Mouse (Mus musculus) cerebral cortex, adult 2 months (tissue): ENCODE data around the gene Skap1.

Source experiments
- WGBS: fragments of 180-500 bp; shearing (Covaris S2); methylation state at CpG from one replicate; pipeline ENCODE4 v1.1.7; 2018; 5-methylcytosine and 5-hydroxymethylcytosine counted together

Gene Skap1

GRCm38 (mm10) chr11:96465426-96466056, 1.1 kb downstream of the Skap1 start:
- WGBS, result 52% methylated on average over 10 of the region's 10 CpGs

GRCm38 (mm10) chr11:96466382-96466781, 2.0 kb downstream of the Skap1 start:
- 26% methylated on average over 7 of the region's 7 CpGs for WGBS

GRCm38 (mm10) chr11:96466987-96467386, 2.6 kb downstream of the Skap1 start:
- 27% methylated on average over 7 of the region's 7 CpGs for WGBS

- WGBS, result 56% methylated on average over 9 of the region's 9 CpGs
Observed at GRCm38 (mm10) chr11:96468048-96468745, 3.8 kb downstream of the Skap1 start.

- WGBS, result 90% methylated on average over 3 of the region's 3 CpGs
Observed at GRCm38 (mm10) chr11:96482711-96483110, 18.3 kb downstream of the Skap1 start.

GRCm38 (mm10) chr11:96498481-96498880, 34.1 kb downstream of the Skap1 start:
- 61% methylated on average over 8 of the region's 8 CpGs for WGBS

GRCm38 (mm10) chr11:96501042-96501441, 36.6 kb downstream of the Skap1 start:
- WGBS, result 47% methylated on average over 6 of the region's 6 CpGs

GRCm38 (mm10) chr11:96502948-96503347, 38.6 kb downstream of the Skap1 start:
- WGBS, result 71% methylated on average over 3 of the region's 3 CpGs

GRCm38 (mm10) chr11:96504509-96505119, 40.2 kb downstream of the Skap1 start:
- WGBS, result 50% methylated on average over 12 of the region's 12 CpGs

GRCm38 (mm10) chr11:96505841-96506240, 41.4 kb downstream of the Skap1 start:
- WGBS, result 70% methylated on average over 5 of the region's 5 CpGs

GRCm38 (mm10) chr11:96515164-96515563, 50.8 kb downstream of the Skap1 start:
- WGBS, result 95% methylated on average over 3 of the region's 3 CpGs

- 92% methylated on average over 6 of the region's 6 CpGs for WGBS
Observed at GRCm38 (mm10) chr11:96524541-96524940, 60.1 kb downstream of the Skap1 start.

- WGBS, result 71% methylated on average over 16 of the region's 16 CpGs
Observed at GRCm38 (mm10) chr11:96526137-96526621, 61.8 kb downstream of the Skap1 start.

GRCm38 (mm10) chr11:96531757-96532433, 67.5 kb downstream of the Skap1 start:
- WGBS, result 81% methylated on average over 13 of the region's 13 CpGs

- WGBS, result 78% methylated on average over 2 of the region's 2 CpGs
Observed at GRCm38 (mm10) chr11:96534531-96534930, 70.1 kb downstream of the Skap1 start.

- WGBS, result 18% methylated on average over 5 of the region's 5 CpGs
Observed at GRCm38 (mm10) chr11:96536146-96536545, 71.8 kb downstream of the Skap1 start.

GRCm38 (mm10) chr11:96542003-96542402, 77.6 kb downstream of the Skap1 start:
- WGBS, result 81% methylated on average over 7 of the region's 7 CpGs

GRCm38 (mm10) chr11:96542561-96542960, 78.2 kb downstream of the Skap1 start:
- 74% methylated on average over 7 of the region's 7 CpGs for WGBS

- WGBS, result 67% methylated on average over 8 of the region's 8 CpGs
Observed at GRCm38 (mm10) chr11:96546428-96546827, 82.0 kb downstream of the Skap1 start.

- WGBS, result 79% methylated on average over 9 of the region's 9 CpGs
Observed at GRCm38 (mm10) chr11:96550960-96551703, 86.7 kb downstream of the Skap1 start.

GRCm38 (mm10) chr11:96553091-96553490, 88.7 kb downstream of the Skap1 start:
- 14% methylated on average over 15 of the region's 15 CpGs for WGBS
